Mouse (Mus musculus) neutrophil, adult 59 days (primary cell): Measurements from ENCODE around the gene Vmn1r157. TPM values are rescaled to one million over a fixed set of nuclear protein-coding genes. Genes with fewer than 3 reads are reported as not detected.

Source experiments
- total RNA-seq, 2 experiments: library from RNA; stranded (reverse); gene quantifications; 1 replicate in 1 of 2; 2 replicates in 1 of 2; pipeline ENCODE4 v1.2.4; 2023

Gene Vmn1r157
- not detected for total RNA-seq

DNA sequence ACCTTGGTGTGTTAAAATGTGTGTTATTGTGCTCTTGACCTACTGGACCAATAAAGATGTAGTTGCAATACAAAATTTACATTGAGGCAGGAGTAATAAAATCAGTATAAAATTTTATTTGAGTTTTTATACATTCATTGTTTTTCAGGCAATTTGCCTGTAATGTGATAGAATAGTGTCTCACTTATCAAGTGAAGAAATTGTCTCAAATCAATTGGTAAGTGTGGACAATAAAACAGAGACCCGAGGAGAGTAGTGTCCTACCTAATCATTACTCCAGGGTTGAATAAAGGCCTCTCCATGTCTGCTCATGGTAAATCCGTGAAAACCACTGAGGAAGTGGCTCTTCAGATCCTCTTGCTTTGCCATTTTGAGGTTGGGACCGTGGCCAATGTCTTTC is at the start of gene Vmn1r157:
Gene Vmn1r157 (plus strand): TSS at position 301 of the 400 bp plus-strand sequence.

DNA sequence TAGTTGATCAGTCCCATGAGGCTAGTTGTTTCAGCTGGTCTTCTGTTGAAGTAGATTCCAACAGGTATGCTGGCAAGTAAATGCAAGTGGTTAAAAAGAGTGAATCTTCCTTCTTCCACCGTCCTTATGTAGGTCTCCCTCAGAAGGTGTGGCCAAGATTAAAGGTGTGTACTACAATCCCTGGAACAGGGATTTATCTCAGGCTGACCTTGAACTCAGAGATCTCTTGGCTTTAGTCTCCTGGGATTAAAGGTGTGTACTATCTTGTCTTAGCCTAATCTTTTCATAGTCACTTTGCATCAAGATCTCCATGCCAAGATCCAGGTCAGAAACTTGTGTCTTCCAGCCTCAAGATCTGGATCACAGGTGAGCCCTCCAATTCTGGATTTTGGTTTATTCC is 41.9 kb upstream of the Vmn1r157 start, which contains the start of gene Gm4567:
Gene Gm4567 (minus strand): TSS at position 101 of the 400 bp plus-strand sequence.

GRCm38 (mm10) chr7:22790682-22791081 is 29.2 kb downstream of the Vmn1r157 start, which contains the start of gene Vmn1r158:
Gene Vmn1r158, minus strand, starts transcription at chr7:22790782.

Other genes with a start within 250 kb of the Vmn1r157 start
- gene Vmn1r152, start 238.7 kb upstream of the Vmn1r157 start, total RNA-seq: not detected
- not detected for gene Gm8677, start 226.8 kb upstream of the Vmn1r157 start, total RNA-seq
- gene Gm4201, start 196.4 kb upstream of the Vmn1r157 start, total RNA-seq: not detected
- gene Gm4565, start 173.6 kb upstream of the Vmn1r157 start, total RNA-seq: not detected
- gene Vmn1r155, start 103.7 kb upstream of the Vmn1r157 start, total RNA-seq: not detected
- gene Gm8693, start 69.4 kb upstream of the Vmn1r157 start, total RNA-seq: not detected
- gene Gm4567, start 42.0 kb upstream of the Vmn1r157 start, total RNA-seq: not detected
- not detected for gene Vmn1r158, start 29.1 kb downstream of the Vmn1r157 start, total RNA-seq
- not detected for gene Vmn1r159, start 81.9 kb downstream of the Vmn1r157 start, total RNA-seq
- gene Vmn1r160, start 109.5 kb downstream of the Vmn1r157 start, total RNA-seq: not detected
- not detected for gene Gm4214, start 223.0 kb downstream of the Vmn1r157 start, total RNA-seq